Mouse (Mus musculus) ES-Bruce4 (cell line): Measurements from ENCODE around the gene Ptpn13.

ENCODE experiments used
- CTCF ChIP-seq: IDR thresholded peaks from one replicate; pipeline ENCODE4 v1.8.1; 2011; ENCODE audit warnings: low read depth, low read length
- EP300 ChIP-seq: IDR thresholded peaks from 2 replicates; pipeline ENCODE4 v1.6.1; 2011; ENCODE audit warnings: low read depth, low read length; ENCODE audit not compliant: insufficient read depth
- POLR2A ChIP-seq: IDR thresholded peaks from one replicate; pipeline ENCODE4 v1.8.1; 2011; ENCODE audit warnings: low read length; ENCODE audit not compliant: insufficient read depth

- no peak for TF ChIP-seq CTCF
- no peak for TF ChIP-seq POLR2A
- 0 out of 2 replicates have a peak, but pooled peaks have one; percentile 14 for TF ChIP-seq EP300
These were observed 505 bp downstream of the Ptpn13 start for GRCm38 (mm10) chr5:103425363-103426031.
